Mouse (Mus musculus): ENCODE measurements around the gene Tmem88b.
"Not testable (repeated sequence)": the region's sequence is repeated elsewhere in the genome, so short reads cannot be mapped to it uniquely, and the experiment has no call there.

Tmem88b gene

GRCm38 (mm10) chr4:155785819-155786218 lies at the start of gene Tmem88b:
Gene Tmem88b (minus strand): TSS chr4:155785874.
- no peak for DNase-seq

- peak; percentile 75 to 78 for DNase-seq
These were observed 48.2 kb upstream of the Tmem88b start for GRCm38 (mm10) chr4:155833836-155834235.

GRCm38 (mm10) chr4:155833234-155833633 lies 47.6 kb upstream of the Tmem88b start:
- DNase-seq = no peak

GRCm38 (mm10) chr4:155832321-155832720 lies 46.6 kb upstream of the Tmem88b start:
- no peak for DNase-seq

GRCm38 (mm10) chr4:155831831-155832230 lies 46.2 kb upstream of the Tmem88b start:
- no peak for DNase-seq

- peak; percentile 95 for DNase-seq
These were observed 45.6 kb upstream of the Tmem88b start, which contains the start of gene Aurkaip1 for GRCm38 (mm10) chr4:155831205-155831766. Gene Aurkaip1 (plus strand): TSS chr4:155831272.

GRCm38 (mm10) chr4:155830596-155830995 lies 44.9 kb upstream of the Tmem88b start:
- no peak for DNase-seq

- DNase-seq = no peak
These were observed 44.2 kb upstream of the Tmem88b start for GRCm38 (mm10) chr4:155829866-155830265.

- no peak for DNase-seq
These were observed 37.8 kb upstream of the Tmem88b start for GRCm38 (mm10) chr4:155823443-155823842.

GRCm38 (mm10) chr4:155821025-155821424 lies 35.4 kb upstream of the Tmem88b start:
- DNase-seq = peak; percentile 59 to 68

- no peak for DNase-seq
These were observed 31.9 kb upstream of the Tmem88b start for GRCm38 (mm10) chr4:155817533-155817932.

GRCm38 (mm10) chr4:155812665-155813181 lies 27.0 kb upstream of the Tmem88b start:
- DNase-seq = peak; percentile 38 to 47

- DNase-seq = peak; percentile 91 to 92
These were observed 26.4 kb upstream of the Tmem88b start, which contains the start of gene Ccnl2 for GRCm38 (mm10) chr4:155811929-155812664. Gene Ccnl2 (plus strand): TSS chr4:155812489.

GRCm38 (mm10) chr4:155807841-155808240 lies 22.2 kb upstream of the Tmem88b start:
- DNase-seq = no peak

- peak; percentile 96 to 97 for DNase-seq
These were observed 17.8 kb upstream of the Tmem88b start for GRCm38 (mm10) chr4:155803340-155804041.

GRCm38 (mm10) chr4:155802741-155803339 lies 17.2 kb upstream of the Tmem88b start, which contains the start of gene Mrpl20:
Gene Mrpl20 (plus strand): TSS chr4:155802878.
- peak; percentile 29 to 35 for DNase-seq

- no peak for DNase-seq
These were observed 16.4 kb upstream of the Tmem88b start for GRCm38 (mm10) chr4:155802075-155802474.

GRCm38 (mm10) chr4:155793730-155794129 lies 8.1 kb upstream of the Tmem88b start:
- no peak for DNase-seq

- no peak for DNase-seq
These were observed 5.7 kb upstream of the Tmem88b start for GRCm38 (mm10) chr4:155791240-155791933.

- no peak for DNase-seq
These were observed 5.0 kb upstream of the Tmem88b start for GRCm38 (mm10) chr4:155790650-155791161.

- DNase-seq = no peak
These were observed 4.4 kb upstream of the Tmem88b start, which contains the start of gene Ankrd65 for GRCm38 (mm10) chr4:155790021-155790489. Gene Ankrd65 (plus strand): TSS chr4:155790439.

GRCm38 (mm10) chr4:155788833-155789232 lies 3.2 kb upstream of the Tmem88b start:
- DNase-seq = not testable (repeated sequence)
